Mouse (Mus musculus) bone marrow, adult 2 months (tissue): ENCODE results near the gene Ust. TPM values are rescaled to one million over a fixed set of nuclear protein-coding genes. Genes with fewer than 3 reads are reported as not detected.

Experiments
- H3K27ac ChIP-seq: fragments of 200-500 bp; 2 replicates; pipeline ENCODE4 v1.5.1; 2012; ENCODE audit warnings: low read depth, mild to moderate bottlenecking, control low read depth, inconsistent platforms, low read length; ENCODE audit not compliant: control insufficient read depth, poor library complexity, insufficient read depth
- H3K4me1 ChIP-seq: fragments of 200-500 bp; 2 replicates; pipeline ENCODE4 v1.6.1; 2011; ENCODE audit warnings: low read length; ENCODE audit not compliant: control insufficient read depth, insufficient read depth
- H3K4me3 ChIP-seq: fragments of 200-500 bp; replicated peaks from 2 replicates; pipeline ENCODE3; 2011; ENCODE audit warnings: mild to moderate bottlenecking, low read depth, low read length, control low read depth; ENCODE audit not compliant: control insufficient read depth
- CTCF ChIP-seq: fragments of 200-500 bp; IDR thresholded peaks from 2 replicates; pipeline ENCODE4 v1.5.1; 2011; ENCODE audit warnings: low read length, control low read depth; ENCODE audit not compliant: control insufficient read depth, insufficient read depth
- POLR2A ChIP-seq: fragments of 200-500 bp; IDR thresholded peaks from 2 replicates; pipeline ENCODE4 v1.6.1; 2011; ENCODE audit warnings: low read depth, mild to moderate bottlenecking, control low read depth, low read length, borderline replicate concordance; ENCODE audit not compliant: control insufficient read depth
- WGBS: fragments of 180-500 bp; shearing (Covaris S2); methylation state at CpG from one replicate; pipeline ENCODE4 v1.1.7; 2018; 5-methylcytosine and 5-hydroxymethylcytosine counted together
- polyA plus RNA-seq: library from polyadenylated mRNA; stranded (reverse); fragments of >200 nt; gene quantifications from 2 replicates; pipeline ENCODE4 v1.2.4, GENCODE M21; 2011; ENCODE audit warnings: low replicate concordance; ENCODE audit not compliant: missing spikeins, insufficient read depth, insufficient read length

The Ust gene
- polyA plus RNA-seq, 1 experiment: 0.47 TPM

GRCm38 (mm10) chr10:8468651-8469386 lies 49.8 kb downstream of the Ust start:
- H3K4me3 ChIP-seq: no peak overlapping the region
- H3K27ac ChIP-seq: no peak overlapping the region
- TF ChIP-seq POLR2A (no peak), CTCF (no peak)
- WGBS: 69% methylated on average over 5 of the region's 5 CpGs
- no peaks in the 10 kb centered on the region; the same call in 1 of the 2 replicates for H3K4me1 ChIP-seq

DNA sequence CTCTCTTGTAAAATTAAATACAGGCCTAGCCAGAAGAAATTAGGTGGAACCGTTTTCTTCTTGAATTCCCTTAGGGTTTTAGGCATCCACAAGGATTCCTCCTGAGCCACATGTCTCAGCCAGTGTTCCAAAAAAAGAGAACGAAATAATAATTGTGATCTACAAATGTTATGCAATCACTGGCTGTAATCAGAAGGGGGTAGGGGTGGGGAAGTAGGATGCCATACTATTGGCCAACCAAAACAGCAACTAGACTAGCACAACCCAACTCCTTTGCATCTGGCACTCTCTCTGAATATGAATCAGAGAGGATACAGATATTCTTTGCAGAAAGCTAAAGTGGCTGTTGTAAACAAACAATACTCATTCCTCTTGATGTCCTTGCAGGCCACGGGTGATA lies 52.7 kb downstream of the Ust start:
- 56% methylated on average over 3 of the region's 3 CpGs for WGBS
- Histone ChIP-seq H3K4me3 (no peak overlapping the region), H3K4me1 (no peaks in the 10 kb centered on the region), H3K27ac (no peak overlapping the region)
- no peak for TF ChIP-seq POLR2A
- no peak for TF ChIP-seq CTCF

DNA sequence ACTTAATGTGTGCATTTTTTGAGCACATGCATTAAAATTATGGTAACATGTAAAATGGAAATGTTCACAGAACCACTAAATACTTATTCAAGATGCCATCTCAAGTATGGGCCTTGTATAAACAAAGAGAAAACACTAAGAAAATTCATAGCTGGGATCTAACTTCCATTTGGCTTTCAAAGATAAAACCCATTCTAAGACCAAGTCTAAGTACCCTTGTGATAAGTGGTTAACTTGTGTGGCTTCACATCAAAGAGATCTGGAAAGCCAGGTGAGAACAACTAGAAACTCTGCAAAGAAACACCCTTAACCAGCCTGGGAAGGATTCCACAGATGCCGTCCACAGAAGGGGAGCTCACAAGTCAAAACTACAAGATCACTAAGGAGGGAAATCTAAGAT lies 53.4 kb downstream of the Ust start:
- no peak for TF ChIP-seq POLR2A
- TF ChIP-seq CTCF: no peak
- Histone ChIP-seq H3K4me3 (no peak overlapping the region), H3K27ac (no peak overlapping the region), H3K4me1 (no peaks in the 10 kb centered on the region)
- 85% methylated on average over 1 of the region's 1 CpGs for WGBS

DNA sequence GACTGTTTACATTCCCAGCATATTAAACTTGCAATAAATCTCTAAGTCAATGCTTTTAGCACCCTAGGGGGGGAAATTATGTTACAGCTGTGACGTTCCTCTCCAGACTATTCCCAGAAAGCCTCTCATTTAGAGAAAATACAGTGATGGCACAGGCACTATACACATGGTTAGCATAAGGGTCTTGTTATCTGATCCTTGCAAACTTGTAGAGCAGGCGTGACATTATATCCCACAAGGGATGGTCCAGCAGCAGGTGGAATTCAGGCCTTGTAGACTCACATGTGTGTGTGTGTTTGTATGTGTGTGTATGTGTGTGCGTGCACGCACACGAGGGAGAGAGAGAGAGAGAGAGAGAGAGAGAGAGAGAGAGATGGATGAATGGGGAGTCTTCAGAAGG lies 57.3 kb downstream of the Ust start:
- no peak overlapping the region for H3K27ac ChIP-seq
- TF ChIP-seq POLR2A (no peak), CTCF (no peak)
- no peaks in the 10 kb centered on the region for H3K4me1 ChIP-seq
- no peak overlapping the region for H3K4me3 ChIP-seq
- 80% methylated on average over 5 of the region's 5 CpGs for WGBS

DNA sequence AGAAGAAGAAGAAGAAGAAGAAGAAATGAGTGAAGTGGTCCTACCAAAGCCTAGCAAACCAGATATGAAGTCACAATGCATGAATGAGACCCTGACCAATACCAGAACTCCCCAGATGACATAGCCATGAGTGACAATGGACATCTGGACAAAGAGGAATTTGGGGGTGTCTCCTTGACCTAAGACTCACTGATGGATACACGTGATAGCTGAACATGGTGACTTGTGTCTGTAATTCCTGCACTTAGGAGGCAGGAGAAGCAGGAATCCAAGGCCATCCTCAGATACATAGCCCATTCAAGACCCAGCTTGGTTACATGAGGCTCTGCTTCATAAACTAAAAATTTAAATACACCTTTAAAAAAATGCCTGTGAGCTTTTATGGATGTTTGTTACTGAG lies 63.9 kb downstream of the Ust start:
- TF ChIP-seq POLR2A (no peak), CTCF (no peak)
- 67% methylated on average over 1 of the region's 1 CpGs for WGBS
- no peaks in the 10 kb centered on the region; the same call in 1 of the 2 replicates for H3K4me1 ChIP-seq
- no peak overlapping the region for H3K27ac ChIP-seq
- H3K4me3 ChIP-seq: no peak overlapping the region

GRCm38 (mm10) chr10:8447681-8448080 lies 70.9 kb downstream of the Ust start:
- Histone ChIP-seq H3K27ac (no peak overlapping the region), H3K4me3 (no peak overlapping the region), H3K4me1 (no peaks in the 10 kb centered on the region)
- TF ChIP-seq CTCF: no peak
- no peak for TF ChIP-seq POLR2A
- WGBS: 70% methylated on average over 5 of the region's 5 CpGs

- Histone ChIP-seq H3K4me1 (no peaks in the 10 kb centered on the region), H3K4me3 (no peak overlapping the region), H3K27ac (no peak overlapping the region)
- WGBS: 74% methylated on average over 4 of the region's 4 CpGs
- TF ChIP-seq POLR2A: no peak
These were observed 71.7 kb downstream of the Ust start for GRCm38 (mm10) chr10:8446972-8447371.

- TF ChIP-seq CTCF: no peak
- TF ChIP-seq POLR2A: no peak
- 73% methylated on average over 5 of the region's 5 CpGs for WGBS
- Histone ChIP-seq H3K4me1 (no peaks in the 10 kb centered on the region), H3K4me3 (no peak overlapping the region), H3K27ac (no peak overlapping the region)
These were observed 74.6 kb downstream of the Ust start for GRCm38 (mm10) chr10:8444052-8444451.

- WGBS: 84% methylated on average over 2 of the region's 2 CpGs
- Histone ChIP-seq H3K27ac (no peak overlapping the region), H3K4me1 (no peaks in the 10 kb centered on the region; the same call in 1 of the 2 replicates), H3K4me3 (no peak overlapping the region)
- TF ChIP-seq CTCF: no peak
- no peak for TF ChIP-seq POLR2A
These were observed 86.8 kb downstream of the Ust start for GRCm38 (mm10) chr10:8431857-8432256.
